ENCODE assay signal across 9 mouse cellular contexts in the genomic region with DNA sequence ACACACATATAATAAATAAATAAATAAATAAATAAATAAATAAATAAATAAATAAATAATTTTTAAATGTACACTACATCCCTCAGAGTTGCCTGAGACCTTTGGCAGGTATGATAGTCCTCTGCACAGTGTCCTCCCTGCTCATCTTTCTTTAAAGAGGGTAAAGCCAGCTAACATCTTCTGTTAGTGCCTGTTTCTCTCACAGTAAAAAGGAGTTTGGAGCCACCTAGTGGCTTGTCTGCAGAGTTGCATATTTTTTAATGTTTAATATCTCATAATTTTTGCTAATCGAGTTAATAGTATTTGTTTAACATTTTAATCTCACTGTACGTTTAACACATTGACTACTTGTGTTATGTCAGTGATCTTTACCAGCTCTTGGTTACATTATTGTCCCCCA.
DNase-seq lines count a peak whose midpoint lies in the region; ATAC-seq and TF ChIP-seq lines count a peak whose summit lies in the region.
"Had no signal": no experiment of that assay in that cellular context is flagged by ENCODE, and none has a peak within 500 bp of the region (broad histone marks: within the 10 kb centered on the region; RNA-seq: fewer than 3 reads in every experiment).

No protein-coding gene starts in this region.

- no peak overlapping the region for H3K27ac ChIP-seq in lung, embryonic 14.5 days (ENCODE audit: low read depth)
- H3K27ac ChIP-seq in hindbrain, postnatal 0 days: no peak overlapping the region
- H3K27ac ChIP-seq: embryonic facial prominence, embryonic 12.5 days; lung, embryonic 15.5 days had no signal

- peak; percentile 77 for DNase-seq in lung, embryonic 14.5 days
- DNase-seq in lung, postnatal 25 days (ENCODE audit: low spot score): no peak
- peak; percentile 18 for DNase-seq in brain, embryonic 18.5 days (ENCODE audit: low read depth, low spot score)
- DNase-seq in hindbrain, postnatal 0 days (ENCODE audit: low spot score): peak; percentile 68
- peak; percentile 51 for DNase-seq in retina, postnatal 1 day
- no peak for DNase-seq in cerebellum, adult 18-20 months
- no peak for DNase-seq in urinary bladder, adult 2 months (ENCODE audit: low spot score)

- no peak overlapping the region for H3K9ac ChIP-seq in lung, embryonic 14.5 days
- no peak overlapping the region for H3K9ac ChIP-seq in hindbrain, postnatal 0 days (replicated peaks; ENCODE audit: low read length)
- H3K9ac ChIP-seq: embryonic facial prominence, embryonic 12.5 days; lung, embryonic 15.5 days had no signal

- H3K4me3 ChIP-seq in lung, embryonic 14.5 days (ENCODE audit: low read depth, low read length): no peak overlapping the region
- no peak overlapping the region for H3K4me3 ChIP-seq in hindbrain, postnatal 0 days (ENCODE audit: low read length)
- H3K4me3 ChIP-seq: embryonic facial prominence, embryonic 12.5 days; lung, embryonic 15.5 days had no signal

- WGBS in lung, embryonic 14.5 days: 3% methylated on average over 2 of the region's 2 CpGs
- WGBS in hindbrain, postnatal 0 days: 15% methylated on average over 2 of the region's 2 CpGs

- no peak overlapping the region for H3K4me2 ChIP-seq in lung, embryonic 14.5 days
- H3K4me2 ChIP-seq in hindbrain, postnatal 0 days (ENCODE audit: low read depth, low read length): no peak overlapping the region
- H3K4me2 ChIP-seq: embryonic facial prominence, embryonic 12.5 days; lung, embryonic 15.5 days had no signal

- no peaks in the 10 kb centered on the region for H3K27me3 ChIP-seq in lung, embryonic 14.5 days (ENCODE audit: insufficient read depth, low read length)
- H3K27me3 ChIP-seq in hindbrain, postnatal 0 days (ENCODE audit: insufficient read depth, low read length): no peaks in the 10 kb centered on the region
- H3K27me3 ChIP-seq: embryonic facial prominence, embryonic 12.5 days; lung, embryonic 15.5 days had no signal

- peak; percentile 83 for ATAC-seq in lung, embryonic 14.5 days (ENCODE audit: insufficient read depth)
- ATAC-seq in hindbrain, postnatal 0 days: peak; percentile 79

- no peaks in the 10 kb centered on the region for H3K9me3 ChIP-seq in lung, embryonic 14.5 days (ENCODE audit: low read depth, low read length)
- no peaks in the 10 kb centered on the region for H3K9me3 ChIP-seq in hindbrain, postnatal 0 days (ENCODE audit: low read length)
- H3K9me3 ChIP-seq: embryonic facial prominence, embryonic 12.5 days; lung, embryonic 15.5 days had no signal

- TF ChIP-seq CTCF in lung, embryonic 14.5 days (IDR thresholded peaks at IDR 0.05; ENCODE audit: low read depth): peak; percentile 76
- peak; percentile 79 for TF ChIP-seq CTCF in hindbrain, postnatal 0 days (IDR thresholded peaks at IDR 0.05; ENCODE audit: low read depth)

- H3K4me1 ChIP-seq in lung, embryonic 14.5 days (ENCODE audit: insufficient read depth): no peaks in the 10 kb centered on the region
- H3K4me1 ChIP-seq in hindbrain, postnatal 0 days (ENCODE audit: insufficient read depth, low read length): no peaks in the 10 kb centered on the region
- H3K4me1 ChIP-seq: embryonic facial prominence, embryonic 12.5 days; lung, embryonic 15.5 days had no signal

- no peaks in the 10 kb centered on the region for H3K36me3 ChIP-seq in lung, embryonic 14.5 days (ENCODE audit: insufficient read depth)
- H3K36me3 ChIP-seq in hindbrain, postnatal 0 days (ENCODE audit: insufficient read depth, low read length): no peaks in the 10 kb centered on the region
- H3K36me3 ChIP-seq: embryonic facial prominence, embryonic 12.5 days; lung, embryonic 15.5 days had no signal

Comparison
In these comparisons a context has a peak if more than half of its experiments do, and no peak if none do; other contexts are left out.
1. DNase-seq: peak in lung, embryonic 14.5 days (single experiment), brain, embryonic 18.5 days (single experiment), hindbrain, postnatal 0 days (single experiment) and retina, postnatal 1 day (single experiment); none in lung, postnatal 25 days (single experiment), cerebellum, adult 18-20 months (0 of 2) and urinary bladder, adult 2 months (single experiment).